Mouse (Mus musculus) heart, postnatal 25 days (tissue): ENCODE results near the gene Wdr82. TPM values are rescaled to one million over a fixed set of nuclear protein-coding genes. Genes with fewer than 3 reads are reported as not detected.
A peak's percentile ranks its signal among the peaks of the same experiment; 100 is the strongest.

Source experiments
- DNase-seq: peaks from one replicate; pipeline ENCODE4 v3.0.0; 2022; ENCODE audit warnings: low spot score
- intact Hi-C: fragments of 180-260 bp; cut with DNase I; formaldehyde crosslinking; loops from one replicate; pipeline ENCODE4 v1.15.1; 2025
- total RNA-seq, 2 experiments: library from RNA; stranded (reverse); gene quantifications; 2 replicates each; pipeline ENCODE4 v1.2.3; 2021

Wdr82 gene
- total RNA-seq, 2 experiments from 2014 or later, result 42.6 to 45.8 TPM

DNA sequence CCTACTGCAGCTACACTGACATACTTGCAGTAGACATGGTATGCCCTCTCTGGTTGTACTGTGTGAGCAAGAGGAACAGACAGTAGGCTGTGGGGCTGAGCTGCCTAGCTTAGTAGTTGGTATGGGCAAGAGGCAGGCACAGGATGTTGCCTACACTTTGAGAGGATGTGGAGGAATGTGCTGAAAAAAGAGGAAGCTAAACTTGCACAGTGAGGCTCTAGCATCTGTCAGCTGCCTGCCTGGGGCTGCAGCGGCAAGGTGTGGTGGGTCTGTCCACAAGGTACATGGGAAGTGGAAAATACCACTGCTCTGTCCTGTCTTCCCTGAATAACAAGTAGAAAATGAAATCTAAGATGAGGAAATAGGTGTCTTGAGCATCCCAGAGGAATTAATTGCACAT, 22.3 kb downstream of the Wdr82 start:
- no peak for DNase-seq
- intact Hi-C loops, result no loop called here

DNA sequence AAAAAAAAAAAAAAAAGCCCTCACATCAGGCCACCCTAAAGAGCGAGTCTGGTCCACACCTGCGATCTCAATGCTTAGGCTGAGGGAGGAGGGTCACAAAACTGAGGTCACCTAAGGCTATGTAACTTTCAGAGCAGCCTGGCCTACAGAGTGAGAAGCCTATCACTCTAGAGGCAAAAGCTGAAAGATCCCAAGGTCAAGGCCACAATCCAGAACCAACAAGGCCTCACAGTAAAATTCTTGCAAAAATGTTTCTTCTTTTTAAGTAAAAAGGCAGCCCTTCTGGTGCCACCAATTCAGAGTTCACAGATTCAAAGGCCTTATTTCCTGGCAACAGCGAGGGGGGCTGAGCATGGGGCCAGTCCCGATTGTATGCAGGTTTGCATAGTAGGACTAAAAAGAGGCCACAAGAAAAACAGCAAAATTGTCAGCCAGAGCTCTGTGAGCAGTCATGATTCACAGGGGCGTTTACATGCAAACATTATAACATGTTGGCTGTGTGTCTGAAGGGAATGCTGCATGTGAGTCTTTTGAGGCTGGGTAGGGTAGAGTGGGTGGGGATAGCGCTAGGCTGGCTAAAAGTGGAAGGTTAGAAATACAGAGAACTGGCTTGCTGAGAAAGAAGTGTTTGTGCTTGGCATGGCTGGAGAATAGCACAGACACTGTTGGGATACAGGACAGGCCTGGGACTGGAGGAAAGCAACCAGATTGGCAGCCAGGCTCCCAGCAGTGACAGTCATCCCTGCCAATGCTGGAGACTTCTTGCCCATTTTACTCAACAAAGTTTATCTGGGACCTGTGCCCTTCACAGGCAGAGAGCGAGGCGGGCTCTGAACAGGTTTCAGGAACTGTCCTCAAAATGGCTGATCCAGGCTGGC, 23.4 kb downstream of the Wdr82 start:
- intact Hi-C loops, result no loop called here
- no peak for DNase-seq

DNA sequence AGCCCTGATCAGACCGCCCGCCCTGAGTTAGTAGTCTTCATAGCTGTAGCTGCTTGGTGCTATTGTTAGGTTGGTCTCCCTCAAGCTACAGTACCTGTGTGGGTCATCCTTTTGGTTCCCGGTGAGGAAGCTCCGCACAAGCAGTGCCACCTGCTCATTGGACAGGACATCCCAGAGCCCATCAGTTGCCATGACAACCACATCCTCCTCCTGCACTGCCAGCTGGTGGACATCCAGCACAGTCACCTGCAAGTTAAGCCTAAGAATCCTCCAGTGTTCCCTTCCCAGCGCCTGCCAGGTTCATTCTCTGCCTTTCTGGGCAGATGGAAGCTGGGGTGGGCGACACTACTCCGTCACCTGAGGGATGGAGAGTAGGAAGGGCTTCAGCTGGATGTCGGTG, 25.0 kb downstream of the Wdr82 start:
- intact Hi-C loops, result no loop called here
- no peak for DNase-seq

DNA sequence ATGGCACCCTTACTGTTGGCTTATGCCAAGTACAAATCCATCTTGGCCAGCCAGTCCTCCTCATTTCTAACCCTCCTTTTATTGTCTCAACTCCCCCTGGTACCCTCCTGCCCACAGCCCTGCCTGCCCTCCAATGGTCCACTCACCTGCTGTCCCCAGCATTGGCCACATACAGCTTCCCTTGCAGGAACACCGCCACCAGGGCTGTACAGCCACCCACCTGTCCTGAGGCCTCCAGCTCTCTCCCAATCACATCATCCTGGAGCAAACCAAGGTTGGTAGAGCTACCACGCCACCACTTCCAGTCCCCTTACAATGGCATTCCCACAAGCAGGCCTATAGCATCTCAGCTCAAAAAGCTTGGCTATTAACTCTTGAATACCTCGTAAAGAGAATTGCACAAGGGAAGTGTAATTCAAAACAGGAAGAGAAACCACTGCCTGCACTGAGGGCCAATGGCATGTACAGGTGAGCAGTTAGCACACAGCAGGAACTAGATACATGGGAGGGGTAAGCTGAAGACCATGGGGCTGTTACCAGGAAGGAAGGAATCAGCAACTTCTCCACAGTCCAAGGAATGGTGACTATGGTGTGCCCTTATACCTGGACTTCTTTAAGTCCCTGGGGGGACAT, 26.5 kb downstream of the Wdr82 start:
- intact Hi-C loops, result no loop called here
- no peak for DNase-seq

DNA sequence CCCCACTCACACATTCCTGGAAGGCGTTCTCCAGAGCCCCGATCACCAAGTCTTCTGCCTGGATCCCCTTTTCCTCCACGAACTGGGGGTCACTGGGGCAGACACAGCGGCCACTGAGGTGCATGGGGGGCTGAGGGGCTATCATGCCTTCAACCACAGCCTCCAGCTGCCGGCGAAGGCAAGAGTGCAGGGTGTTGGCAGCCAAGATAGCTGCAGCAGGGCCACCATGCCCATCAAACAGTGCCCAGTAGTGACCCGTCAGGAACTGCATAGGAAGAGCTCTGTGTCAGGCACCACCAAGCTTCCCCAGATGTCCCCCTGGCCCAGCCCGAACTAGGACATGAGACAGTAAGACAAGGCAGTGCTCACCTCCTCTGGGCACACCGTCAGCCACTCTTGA, 27.0 kb downstream of the Wdr82 start:
- intact Hi-C loops, result loop anchor here (2.0 kb wide), 1 partner anchor 27 kb away; the partner anchor contains the start of gene Wdr82
- DNase-seq, result no peak

DNA sequence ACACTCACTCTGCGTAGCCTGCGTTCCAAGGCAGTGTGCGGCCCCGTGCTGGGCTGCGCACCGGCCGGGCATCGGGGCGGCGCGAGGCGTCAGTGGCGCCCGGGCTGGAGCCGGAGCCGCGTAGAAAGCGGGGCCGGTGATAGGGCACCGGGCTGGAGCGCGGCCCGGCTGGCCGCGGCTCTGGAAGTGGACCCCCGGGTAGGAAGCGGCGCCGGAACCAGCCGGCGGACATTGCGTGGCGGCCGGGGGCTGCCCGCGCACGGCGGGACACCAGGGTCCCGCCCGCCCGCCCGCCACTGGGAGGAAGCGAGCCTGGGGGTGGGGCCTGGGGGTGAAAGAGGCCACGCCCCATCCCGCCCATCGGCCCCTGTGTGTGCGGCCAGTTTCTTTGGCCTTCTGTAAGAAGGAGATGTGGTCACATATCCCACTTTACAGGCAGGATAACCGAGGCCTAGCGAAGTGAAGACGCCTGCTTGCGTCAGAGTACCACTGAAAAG, 28.3 kb downstream of the Wdr82 start:
- peak; percentile 71 for DNase-seq
- intact Hi-C loops, result loop anchor here (2.0 kb wide), 1 partner anchor 28 kb away; the partner anchor contains the start of gene Wdr82

DNA sequence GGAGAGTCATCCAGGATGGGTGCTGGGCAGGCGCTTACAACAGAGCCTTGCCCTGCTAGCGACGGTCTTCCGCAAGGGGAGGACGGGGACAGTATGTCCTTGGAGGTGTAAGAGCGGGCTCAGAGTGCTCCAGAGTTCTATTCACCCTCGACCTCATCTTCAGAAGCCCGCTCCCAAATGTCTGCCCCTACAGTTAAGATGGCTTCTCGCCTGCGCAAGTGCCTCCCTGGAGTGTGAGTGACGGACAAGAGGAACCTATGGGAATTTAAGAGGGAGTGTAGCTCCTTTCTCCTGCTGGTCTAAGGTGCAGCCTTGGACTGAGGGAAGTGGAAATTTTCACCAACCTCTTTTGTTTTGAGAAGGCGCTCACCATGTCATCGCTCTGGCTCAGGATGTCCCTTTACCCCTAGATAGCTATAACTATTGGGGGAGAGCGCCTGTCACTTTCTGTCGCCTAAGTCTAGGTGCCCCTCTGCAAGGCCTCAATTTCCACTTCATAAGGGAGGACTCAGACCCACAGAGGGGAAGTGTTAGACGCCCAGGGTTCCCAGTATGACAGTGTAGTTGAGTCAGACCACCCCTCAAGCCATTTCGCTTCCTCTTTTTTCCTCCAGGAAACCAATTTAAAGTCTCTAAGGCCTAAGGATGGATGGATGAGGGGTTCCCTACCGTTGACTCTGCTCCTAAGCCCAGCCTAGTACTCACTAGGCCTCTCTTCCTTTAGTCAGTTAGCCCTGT, 29.0 kb downstream of the Wdr82 start, which contains the start of gene Ppm1m:
Gene Ppm1m (minus strand): TSS at position 212 of the 738 bp plus-strand sequence.
- DNase-seq, result no peak
- intact Hi-C loops, result loop anchor here (2.0 kb wide), 1 partner anchor 29 kb away; the partner anchor contains the start of gene Wdr82

DNA sequence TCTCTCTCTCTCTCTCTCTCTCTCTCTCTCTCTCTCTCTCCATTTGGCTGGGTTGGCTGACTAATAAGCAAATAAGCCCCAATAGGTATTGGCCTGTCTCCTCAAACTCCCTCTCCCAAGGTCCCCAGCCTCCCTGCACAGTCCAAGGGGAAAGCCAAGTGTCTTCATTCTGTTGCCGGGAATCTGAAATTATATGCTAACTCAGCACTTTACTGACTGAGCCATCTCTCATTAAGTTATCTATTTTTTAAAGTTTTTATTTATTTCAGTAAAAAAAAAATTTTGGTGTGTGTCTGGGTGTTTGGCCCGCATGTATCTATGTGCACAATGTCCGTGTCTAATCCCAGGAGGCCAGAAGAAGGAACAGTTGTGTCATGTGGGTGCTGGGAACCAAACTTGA, 31.2 kb downstream of the Wdr82 start:
- no peak for DNase-seq
- intact Hi-C loops, result no loop called here

DNA sequence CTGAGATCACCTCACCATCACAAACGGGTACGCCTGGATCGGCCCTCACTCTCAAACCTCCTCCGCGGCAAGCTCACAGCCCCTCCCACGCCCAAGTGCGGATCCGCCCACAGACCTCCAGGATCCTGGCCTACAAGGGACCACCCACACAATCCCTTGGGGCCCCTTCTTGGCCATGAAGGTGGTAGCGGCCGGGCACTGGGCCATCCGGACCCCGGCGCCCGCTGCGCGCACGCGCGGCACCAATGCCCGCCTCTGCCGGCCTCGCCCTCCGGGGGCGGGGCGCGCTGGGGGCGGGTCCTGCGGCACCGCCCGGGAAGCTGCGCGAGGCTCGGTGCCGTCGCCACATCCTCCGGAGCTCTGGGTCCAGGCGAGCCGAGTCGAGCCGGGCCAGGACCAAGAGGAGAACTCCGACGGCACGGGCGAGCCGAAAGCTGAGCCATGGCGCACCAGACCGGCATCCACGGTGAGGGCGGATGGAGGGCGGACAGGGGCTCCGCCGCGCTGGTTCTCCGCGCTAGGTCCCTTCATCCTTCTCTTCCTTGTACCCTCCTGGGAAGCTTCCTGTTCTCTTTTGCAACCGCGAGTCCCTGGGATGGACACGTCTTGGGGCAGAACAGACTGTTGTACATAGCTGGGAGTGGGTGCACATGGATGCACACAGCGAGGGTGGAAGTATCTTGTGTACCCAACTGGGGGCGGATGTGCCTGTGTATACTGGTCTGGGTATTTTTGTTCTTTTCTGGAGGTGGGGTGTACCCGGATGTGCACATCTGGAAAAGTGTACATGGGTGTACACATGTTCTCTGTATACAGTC, 32.3 kb downstream of the Wdr82 start, which contains the start of gene Twf2:
Gene Twf2 (plus strand): TSS at position 290 of the 818 bp plus-strand sequence.
- peak; percentile 94 for DNase-seq
- intact Hi-C loops, result no loop called here

DNA sequence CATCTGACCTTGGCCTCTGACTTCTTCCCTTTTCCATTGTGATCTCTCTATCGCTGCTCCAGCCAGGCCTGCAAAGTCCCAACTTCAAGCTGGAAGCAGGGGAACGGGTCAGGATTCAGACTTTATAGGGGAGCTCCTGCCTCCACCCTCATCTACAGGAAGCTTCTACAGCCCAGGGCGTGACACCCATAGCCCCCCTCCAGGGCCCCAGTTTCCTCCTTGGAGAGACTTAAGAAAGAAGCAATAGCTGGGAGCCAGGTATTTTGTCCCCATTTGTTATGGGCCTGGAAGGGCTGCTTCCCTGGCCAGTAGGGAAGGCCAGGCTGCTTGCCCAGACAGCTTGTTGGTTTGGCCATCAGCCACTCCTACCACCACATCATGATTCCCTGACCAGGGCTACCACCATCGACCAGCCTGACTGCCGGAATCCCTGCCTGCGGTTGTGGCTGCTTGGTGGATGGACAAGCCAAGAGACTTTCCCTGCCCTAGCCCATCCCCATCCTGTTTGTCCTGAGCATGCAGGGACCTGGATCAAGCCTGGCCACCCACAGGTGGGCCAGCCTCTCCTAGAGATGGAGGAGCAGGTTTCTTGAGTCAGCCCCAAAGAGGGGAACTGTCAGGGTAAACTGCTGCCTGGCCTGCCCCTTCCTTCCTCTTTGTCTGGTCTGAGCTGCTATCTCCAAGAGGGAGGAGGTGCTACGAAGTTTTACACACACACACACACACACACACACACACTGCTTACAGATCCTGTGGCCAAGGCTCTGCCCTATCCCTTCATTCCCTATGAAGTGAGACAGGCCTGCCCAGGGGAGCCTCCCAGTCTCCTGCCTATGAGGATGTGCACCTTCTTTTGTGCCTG, 33.5 kb downstream of the Wdr82 start:
- no peak for DNase-seq

DNA sequence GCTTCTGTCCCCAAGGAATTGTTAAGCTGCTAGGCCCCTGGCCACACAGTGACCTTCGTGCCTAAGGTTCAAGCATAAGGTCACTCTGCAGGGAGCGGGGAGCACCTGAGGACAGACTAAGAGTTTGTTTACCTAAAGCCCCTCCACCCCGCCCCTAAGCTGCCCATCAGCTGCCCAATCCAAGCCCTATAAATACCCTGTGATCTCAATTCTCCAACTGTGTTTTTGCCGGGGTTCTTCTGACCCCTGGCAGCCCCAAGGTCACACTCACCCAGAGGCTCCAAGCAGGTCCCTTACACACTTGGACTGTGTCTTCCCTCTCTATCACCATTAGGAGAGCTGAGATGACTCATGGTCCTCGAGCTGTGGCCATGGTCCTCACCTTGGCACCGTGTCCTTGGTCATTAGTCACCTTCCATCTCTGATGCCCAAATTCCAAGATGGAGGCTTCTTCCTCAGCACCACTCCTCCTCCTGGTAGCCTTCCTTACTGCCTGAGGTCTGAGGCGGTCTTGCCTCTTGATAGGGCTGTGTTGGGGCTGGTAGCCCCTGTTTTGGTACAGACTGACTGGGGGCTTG, 35.1 kb downstream of the Wdr82 start:
- intact Hi-C loops, result loop anchor here (2.0 kb wide), 1 partner anchor 47 kb away; the partner anchor contains the start of gene Glyctk
- DNase-seq, result no peak

More for the DNA sequence above, 33.5 kb downstream of the Wdr82 start:
- intact Hi-C loops, result loop anchor here (2.0 kb wide), 1 partner anchor 45 kb away; the partner anchor contains the start of gene Glyctk

DNA sequence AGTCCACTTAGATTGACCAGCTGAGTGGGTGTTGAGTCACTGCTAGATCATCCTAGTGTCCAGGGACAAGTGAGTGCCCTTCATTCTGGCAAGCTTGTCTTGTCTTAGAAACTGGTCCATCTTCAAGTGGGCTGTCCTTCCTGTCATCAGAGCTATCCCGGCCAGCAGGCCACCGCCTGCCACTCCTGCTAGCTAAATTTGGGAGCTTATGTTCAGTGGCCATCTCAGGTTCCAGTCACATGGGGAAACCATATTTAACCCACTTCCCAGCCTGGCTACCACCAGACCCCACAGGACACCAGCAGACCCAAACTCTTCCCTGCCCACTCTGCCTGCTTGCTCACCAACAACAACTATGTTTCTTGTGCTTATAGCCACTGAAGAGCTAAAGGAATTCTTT, 35.8 kb downstream of the Wdr82 start:
- intact Hi-C loops, result no loop called here
- DNase-seq, result no peak

DNA sequence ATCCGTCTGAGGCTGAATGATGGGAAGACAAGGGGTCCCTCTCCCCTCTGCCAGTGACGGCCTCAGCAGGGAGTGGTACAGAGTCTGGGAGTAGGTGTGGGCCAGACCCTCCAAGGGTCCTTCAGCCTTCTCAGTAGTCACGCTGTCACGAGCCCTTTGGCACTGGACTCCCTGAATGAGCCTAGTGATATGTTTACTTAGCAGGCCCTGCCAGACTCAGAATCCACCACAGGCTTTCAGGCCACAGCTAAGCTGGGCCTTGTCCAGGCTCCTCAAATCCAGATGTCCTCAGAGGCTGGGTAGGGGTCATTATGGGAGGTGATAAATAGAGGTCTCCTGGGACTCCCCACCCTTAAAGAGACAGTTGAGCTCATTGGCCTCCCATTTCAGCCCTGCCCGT, 37.5 kb downstream of the Wdr82 start:
- DNase-seq, result no peak
- intact Hi-C loops, result no loop called here

DNA sequence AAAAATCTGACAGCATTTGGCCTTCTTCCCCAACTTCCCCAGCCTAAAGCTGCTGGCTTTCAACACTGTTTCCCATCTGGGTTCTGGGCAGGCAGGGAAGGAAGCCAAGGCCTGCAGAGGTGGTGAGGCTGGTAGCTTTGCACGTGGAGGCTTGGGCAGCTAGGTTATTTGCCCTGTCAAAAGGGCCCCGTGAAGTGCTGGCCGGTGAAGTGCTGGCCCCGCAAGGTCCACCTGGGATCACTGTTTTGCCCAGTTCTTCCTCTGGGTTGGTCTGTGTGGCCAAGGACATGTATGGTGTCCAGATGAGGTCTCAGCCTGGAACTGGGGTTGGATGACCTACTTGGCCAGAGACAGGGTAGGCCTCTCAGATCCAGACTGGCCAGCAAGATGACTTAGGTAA, 39.2 kb downstream of the Wdr82 start:
- no peak for DNase-seq
- intact Hi-C loops, result loop anchor here (5.0 kb wide), 1 partner anchor 67 kb away; no protein-coding TSS in a partner anchor

DNA sequence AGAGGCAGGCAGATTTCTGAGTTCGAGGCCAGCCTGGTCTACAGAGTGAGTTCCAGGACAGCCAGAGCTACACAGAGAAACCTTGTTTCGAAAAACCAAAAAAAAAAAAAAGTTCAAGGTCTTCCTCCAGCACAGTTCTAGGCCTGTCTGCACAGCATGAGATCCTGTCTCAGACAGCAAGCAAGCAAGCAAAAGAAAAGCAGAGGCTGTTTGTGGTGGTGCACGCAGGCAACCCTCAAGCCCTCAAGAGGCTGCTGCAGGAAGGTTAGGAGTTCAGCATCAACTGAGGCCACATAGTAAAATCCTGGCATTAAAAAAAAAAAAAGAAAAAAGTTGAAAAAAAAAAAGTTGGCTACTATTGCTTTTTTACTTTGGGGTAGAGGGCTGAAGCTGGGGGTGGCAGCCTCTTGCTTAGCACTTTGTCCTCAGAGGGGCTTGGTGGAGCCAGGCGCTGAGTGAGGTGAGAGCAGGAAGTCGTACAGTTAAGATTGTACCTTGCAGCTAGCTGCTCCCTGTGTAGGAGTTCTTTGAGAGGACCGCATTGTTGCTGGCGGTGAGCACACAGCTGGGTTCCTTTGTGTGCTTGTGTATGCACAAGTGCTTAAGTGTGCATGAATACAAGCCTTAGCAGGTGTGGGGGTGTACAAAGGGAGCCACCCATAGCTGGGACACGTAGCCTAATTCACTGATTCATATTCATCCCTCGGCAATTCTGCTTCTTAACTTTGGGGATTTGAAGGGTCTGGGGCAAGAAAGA, 40.3 kb downstream of the Wdr82 start:
- intact Hi-C loops, result loop anchor here (5.0 kb wide), 1 partner anchor 66 kb away; no protein-coding TSS in a partner anchor
- no peak for DNase-seq

DNA sequence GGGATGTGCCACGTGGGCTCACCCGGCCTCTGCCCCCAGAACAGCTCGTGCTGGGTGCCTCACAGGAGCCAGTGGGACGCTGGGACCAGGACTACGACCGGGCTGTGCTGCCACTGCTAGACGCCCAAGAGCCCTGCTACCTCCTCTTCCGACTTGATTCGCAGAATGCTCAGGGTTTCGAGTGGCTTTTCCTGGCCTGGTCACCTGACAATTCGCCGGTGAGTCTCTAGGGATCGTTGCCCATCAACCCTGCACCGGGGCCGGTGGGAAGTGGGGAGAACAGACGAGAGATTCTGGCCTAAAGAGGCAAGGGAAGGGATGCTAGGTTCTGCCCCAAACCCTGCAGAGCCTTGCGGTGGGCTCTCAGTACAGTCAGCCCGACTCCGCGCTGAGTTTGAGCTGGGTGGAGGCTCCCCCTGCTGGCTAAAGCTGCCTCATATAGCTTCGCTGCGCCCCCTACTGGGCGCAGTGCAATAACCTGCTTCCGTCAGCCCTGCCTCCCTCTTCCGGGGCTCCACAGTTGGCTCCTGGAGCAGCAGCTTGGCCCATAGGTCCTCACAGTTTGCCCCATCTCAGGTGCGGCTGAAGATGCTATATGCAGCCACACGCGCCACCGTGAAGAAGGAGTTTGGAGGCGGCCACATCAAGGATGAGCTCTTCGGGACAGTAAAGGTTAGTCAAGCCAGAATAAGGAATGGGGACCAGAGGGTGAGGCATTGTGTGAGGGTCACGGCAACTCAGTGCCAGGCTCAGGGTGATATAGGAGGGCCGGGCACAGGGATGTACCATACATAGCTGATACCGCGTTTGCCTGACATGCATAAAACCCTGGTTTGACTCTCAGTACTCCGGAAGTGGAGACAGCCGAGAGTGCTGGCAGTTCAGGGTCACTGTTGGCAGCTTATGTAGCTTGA, 41.2 kb downstream of the Wdr82 start:
- intact Hi-C loops, result loop anchor here (5.0 kb wide), 1 partner anchor 65 kb away; no protein-coding TSS in a partner anchor

More for the DNA sequence above, 41.2 kb downstream of the Wdr82 start:
- peak; percentile 53 for DNase-seq
